Mouse (Mus musculus) G1E (cell line): ENCODE results near the gene Mpg.

ENCODE experiments used
- CTCF ChIP-seq: IDR thresholded peaks from 2 replicates; pipeline ENCODE4 v1.5.1; 2012; ENCODE audit warnings: low read depth, low read length, inconsistent platforms, mixed read lengths
- GATA1 ChIP-seq: IDR thresholded peaks from 2 replicates; pipeline ENCODE4 v1.6.1; 2012; ENCODE audit warnings: borderline replicate concordance, low read length, inconsistent platforms, mixed read lengths
- POLR2AphosphoS5 ChIP-seq: IDR thresholded peaks from 2 replicates; pipeline ENCODE4 v1.6.1; 2012; ENCODE audit warnings: low read depth, low read length, inconsistent platforms; ENCODE audit not compliant: insufficient replicate concordance

DNA sequence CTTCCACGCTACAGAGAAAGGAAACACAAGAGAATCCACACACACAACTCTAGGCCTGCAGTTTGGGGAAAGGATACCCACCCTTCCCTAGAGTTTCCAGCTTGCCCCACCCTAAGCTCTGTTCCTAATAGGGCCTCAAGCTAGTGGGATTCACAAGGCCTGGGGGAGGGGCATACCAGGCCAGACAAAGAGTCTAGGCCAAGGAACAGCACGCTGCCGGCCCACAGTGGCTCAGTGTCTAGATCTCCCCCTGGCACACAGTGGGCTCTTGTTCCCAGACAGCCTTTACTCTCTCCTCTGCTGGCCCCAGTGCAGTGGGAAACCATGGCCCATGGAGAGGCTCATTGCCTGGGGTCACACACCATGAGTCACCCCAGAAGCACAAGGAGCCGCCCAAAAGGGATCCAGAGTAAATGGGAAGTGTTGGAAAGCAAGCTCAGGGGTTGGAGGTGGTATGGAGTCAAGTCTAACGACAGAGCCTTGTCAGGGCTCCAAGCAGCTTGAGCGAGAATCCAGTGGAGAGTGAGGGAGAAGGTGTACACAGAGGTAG is 7.7 kb upstream of the Mpg start:
- no peak for TF ChIP-seq CTCF
- no peak for TF ChIP-seq POLR2AphosphoS5
- no peak for TF ChIP-seq GATA1
